Mouse (Mus musculus) frontal cortex, postnatal 36 days (tissue): ENCODE measurements around the gene Tlx3.

Experiments used
- DNase-seq, 2 experiments: peaks; one replicate each; pipeline ENCODE4 v3.0.0; 2022; ENCODE audit warnings: low spot score in 2 of 2

The Tlx3 gene

GRCm38 (mm10) chr11:33151128-33151779, 52.1 kb downstream of the Tlx3 start:
- DNase-seq = no peak
